Mouse (Mus musculus): ENCODE measurements around the gene Sphk1.

The Sphk1 gene

DNA sequence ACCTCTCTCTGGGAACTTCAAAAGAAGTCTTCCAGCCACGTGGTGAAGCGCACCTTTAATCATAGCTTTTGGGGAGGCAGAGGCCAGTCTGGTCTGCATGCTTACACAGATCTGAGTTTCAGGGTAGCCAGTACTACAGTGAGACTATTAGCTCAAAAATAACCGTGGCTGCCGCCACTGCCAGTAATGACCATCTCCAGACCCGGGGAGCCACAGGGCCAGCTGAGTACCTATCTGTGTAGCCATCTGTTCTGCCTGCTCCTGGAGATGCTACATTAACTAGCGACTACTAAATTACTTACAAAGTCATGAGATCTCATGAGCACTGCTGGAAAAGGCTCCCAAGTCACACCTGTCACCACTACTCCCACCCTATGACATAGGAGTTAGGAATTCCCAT, 44.3 kb downstream of the Sphk1 start:
- no peak for DNase-seq (ENCODE audit: low spot score in 2 of 2)

DNA sequence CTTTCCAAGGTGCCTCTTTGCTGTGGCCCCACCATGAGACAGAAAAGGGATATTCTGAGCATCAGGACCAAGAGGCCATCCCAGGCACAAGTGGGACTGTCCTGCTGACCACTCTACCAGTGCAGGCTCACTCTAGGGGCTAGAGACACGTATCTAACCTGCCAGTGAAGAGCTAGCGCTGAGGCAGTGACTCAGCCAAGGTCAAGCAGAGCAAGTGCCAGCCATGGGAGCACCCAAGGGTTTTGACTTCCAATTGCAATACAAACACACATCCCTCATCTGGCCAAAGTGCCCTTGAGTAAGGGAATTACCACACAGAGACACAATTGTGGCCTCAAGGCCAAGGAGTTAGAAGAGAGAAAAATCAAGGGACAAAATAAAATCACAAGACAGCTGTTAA, 44.7 kb downstream of the Sphk1 start:
- no peak for DNase-seq (ENCODE audit: low spot score in 2 of 2)

DNA sequence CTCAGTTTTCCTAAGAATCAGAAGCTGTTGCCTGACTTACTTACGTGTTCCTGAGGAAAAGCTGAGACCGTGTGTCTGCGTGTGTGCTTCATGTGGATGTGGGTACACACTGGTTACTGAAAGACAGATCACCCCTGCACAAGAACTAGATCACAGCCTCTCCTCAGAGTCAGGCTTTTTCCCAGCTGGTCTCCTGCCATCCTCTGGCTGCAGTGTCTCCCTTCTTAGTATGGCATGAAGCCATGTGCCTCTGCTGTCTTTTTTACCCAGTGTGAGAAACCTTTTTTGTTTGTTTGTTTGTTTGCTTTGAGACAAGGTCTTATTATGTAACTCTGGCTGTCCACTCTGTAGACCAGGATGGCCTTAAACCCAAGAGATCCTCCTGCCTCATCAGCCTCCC, 48.6 kb downstream of the Sphk1 start:
- DNase-seq (ENCODE audit: low spot score in 2 of 2), result no peak

DNA sequence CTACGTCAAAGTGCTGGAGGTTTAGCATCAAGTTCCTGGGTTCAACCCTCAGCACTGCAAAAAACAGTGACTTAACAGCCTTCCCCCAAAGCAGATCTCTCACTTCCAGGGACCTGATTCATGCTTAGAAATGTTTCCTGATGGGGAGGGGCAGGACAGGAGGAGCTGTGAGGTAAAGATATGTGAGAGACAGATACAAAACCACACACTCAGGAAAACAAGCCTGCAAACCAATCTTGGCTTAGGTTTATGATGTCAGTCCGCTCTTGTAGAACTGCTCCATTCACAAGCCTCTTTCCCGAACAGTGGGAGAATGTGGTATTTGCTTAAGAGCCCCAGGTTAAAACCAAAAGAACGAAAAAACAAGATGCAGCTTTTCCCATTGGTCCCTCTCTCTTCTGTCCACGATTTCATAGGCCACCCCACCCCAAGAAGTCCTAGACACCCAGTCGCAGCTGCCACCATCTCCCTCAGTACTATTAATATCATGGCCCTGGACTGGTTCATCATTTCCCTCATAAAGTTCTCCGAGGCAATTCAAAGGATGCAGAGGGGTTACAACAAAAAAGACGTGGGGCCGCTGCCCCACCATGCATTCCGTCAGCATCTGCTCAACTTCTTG, 49.4 kb downstream of the Sphk1 start:
- DNase-seq (ENCODE audit: low spot score in 2 of 2), result no peak

DNA sequence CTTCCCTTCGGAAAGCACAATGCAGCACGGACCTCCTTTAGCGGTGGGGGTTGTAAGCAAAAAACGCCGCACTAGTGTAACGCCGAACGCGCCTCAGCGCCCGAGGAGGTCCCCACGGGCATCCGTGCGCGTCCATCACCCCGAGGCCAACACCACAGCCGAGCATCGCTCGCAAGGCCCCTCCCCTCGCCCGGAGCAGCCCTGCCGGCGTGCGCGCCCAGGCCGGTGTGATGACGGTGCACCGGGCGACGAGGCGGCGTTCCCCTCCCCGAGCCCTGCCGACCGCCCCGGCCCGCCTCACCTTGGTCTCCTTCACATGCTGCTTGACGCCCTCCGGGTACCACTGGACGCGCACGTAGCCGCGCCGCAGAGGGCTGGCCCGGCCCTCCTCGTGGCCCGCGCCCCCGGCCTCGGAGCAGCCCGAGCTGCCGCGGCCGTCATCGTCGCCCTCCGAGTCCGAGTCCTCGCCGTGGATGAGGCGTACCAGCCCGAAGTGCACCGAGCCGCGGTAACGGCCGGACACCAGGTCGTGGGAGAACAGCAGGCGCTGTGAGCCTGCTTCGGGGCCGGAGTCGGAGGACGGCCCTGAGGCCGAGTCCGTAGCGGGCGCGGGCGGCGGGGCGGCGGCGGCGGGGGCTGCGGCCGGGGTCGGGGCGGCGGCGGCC, 50.1 kb downstream of the Sphk1 start:
- DNase-seq (ENCODE audit: low spot score in 2 of 2), result peak; percentile 27 to 30

DNA sequence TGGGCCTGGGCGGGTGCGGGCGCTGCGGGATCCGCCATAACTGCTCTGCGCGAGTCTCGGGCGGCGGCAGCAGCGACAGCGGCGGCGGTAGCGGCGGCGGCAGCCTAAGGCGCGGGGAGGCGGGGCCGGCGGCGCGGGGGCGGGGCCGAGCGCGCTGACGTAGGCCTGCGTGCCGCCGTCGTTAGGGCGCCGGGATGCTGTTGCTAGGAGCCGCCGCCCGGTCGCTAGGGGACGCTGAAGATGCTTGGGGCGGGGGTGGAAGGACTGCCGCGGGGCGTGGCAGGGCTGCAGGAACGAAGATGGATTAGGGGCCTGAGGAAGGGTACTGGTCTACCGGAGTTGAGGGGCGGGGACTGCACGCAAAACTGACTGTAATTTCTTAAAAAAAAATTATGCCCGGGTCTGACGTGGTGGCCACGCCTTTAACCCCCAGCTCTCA, 50.7 kb downstream of the Sphk1 start, which contains the start of gene Ube2o:
Ube2o (minus strand) TSS at position 72 of the 439 bp plus-strand sequence.
- peak; percentile 71 to 83 for DNase-seq (ENCODE audit: low spot score in 2 of 2)

DNA sequence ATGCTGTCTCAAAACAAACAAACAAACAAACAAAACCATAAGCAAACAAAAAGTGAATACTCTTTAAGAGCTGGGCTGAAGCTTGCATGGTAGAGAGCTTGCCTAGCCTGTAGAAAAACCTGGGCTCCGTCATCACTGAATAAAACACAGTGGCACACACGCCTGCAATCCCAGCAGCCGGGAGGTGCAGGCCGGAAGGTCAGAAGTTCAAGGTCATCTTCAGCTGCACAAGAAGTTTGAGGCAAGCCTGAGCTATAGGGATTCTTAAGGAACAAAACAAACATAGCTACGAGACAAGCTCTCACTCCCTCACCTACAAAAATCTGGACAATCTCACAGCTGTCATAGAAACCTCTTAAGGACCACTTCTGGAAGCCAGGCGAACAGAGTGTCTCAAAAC, 55.0 kb downstream of the Sphk1 start:
- DNase-seq (ENCODE audit: low spot score in 2 of 2), result no peak
